Mouse (Mus musculus): ENCODE results near the gene Tsc22d3.
A peak's percentile ranks its signal among the peaks of the same experiment; 100 is the strongest.
"Not testable (repeated sequence)": the region's sequence is repeated elsewhere in the genome, so short reads cannot be mapped to it uniquely, and the experiment has no call there.

Tsc22d3 gene

DNA sequence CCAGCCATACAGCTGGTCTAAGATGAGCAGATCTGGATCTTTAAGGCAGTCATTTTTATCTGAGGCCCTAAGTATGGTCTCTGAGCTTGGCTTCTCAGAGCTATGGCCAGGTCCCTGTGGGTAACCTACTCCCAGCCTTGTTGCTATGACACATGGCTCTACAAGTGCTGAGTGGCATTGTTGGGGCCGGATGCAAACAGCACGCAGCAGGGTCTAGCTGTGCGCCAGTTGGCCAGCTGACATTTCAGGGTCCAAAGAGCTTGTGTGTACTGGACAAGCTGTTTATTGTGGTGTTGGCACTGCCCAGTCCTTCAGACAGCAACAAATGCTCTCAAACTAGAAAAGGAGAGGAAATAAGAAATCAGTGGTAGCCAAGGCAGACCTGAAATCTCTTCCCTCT is 35.2 kb downstream of the Tsc22d3 start:
- no peak for DNase-seq

DNA sequence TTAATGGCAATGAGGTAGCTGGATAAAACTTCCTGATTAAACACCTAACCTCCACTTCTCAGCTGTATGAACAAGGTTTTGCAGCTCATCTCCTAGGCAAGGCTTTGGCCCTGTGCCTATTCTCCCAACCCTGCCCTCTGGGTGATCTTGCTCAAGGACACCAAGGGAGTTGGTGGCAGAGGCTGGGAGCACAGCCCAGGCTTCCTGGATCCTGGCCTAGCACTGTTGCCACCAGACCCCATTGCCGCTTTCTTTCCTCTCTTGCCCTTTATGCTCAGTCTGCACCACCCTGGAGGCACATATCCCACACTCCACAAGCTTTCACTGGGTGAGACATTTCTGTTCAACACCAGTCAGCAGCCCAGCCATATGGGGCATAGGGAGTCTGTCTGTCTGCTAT is 35.7 kb downstream of the Tsc22d3 start:
- no peak for DNase-seq

DNA sequence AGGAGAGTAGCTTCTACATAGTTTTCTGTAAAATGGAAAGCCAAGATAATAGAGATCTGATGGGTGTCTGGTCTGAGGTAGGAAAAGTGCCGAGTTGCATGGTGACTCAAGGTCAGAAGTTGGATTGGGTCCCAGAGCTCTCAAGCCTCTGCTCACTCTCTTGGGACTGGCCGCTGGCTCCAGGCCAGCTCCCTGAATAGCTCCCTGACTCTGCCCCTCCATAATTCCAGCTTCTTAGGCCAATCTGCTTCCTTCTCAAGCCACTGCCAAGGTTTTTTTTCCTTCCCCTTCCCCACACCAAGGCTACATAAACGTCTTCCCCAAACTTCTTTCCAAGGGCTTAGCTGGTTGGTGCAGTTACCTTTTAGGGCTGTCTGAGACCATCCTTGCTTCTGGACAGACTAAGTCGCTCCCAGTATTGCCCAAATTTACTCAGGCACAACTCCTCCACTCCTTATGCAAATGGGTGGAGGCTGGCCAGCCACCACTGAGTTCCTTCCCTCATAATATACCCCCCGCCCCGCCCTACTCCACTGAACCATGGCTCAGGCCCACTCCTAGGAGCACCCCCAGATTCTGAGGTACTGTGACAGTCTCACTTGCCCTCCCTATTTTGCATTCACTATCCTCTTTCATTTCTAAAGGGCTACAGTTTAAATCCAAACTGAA is 42.1 kb downstream of the Tsc22d3 start:
- DNase-seq: no peak

DNA sequence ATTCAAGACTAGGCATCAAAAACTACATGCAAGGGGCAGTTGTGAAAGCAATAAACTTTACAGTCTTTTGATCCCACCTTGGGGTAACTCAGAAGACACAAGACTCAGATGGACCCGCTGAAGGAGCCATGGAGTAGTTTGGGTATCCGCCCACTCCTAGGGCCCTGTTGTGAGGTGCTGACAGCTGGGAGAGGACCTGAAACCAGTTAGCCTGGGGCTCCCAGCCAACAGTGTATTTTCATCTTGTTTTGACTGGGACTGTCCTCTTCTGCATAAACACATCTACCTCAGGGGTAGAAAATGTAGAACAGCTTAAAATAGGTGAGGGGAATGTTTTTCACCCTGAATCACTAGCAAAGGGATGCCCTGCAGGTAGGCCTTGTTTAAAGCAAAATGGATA is 44.5 kb downstream of the Tsc22d3 start:
- no peak for DNase-seq

DNA sequence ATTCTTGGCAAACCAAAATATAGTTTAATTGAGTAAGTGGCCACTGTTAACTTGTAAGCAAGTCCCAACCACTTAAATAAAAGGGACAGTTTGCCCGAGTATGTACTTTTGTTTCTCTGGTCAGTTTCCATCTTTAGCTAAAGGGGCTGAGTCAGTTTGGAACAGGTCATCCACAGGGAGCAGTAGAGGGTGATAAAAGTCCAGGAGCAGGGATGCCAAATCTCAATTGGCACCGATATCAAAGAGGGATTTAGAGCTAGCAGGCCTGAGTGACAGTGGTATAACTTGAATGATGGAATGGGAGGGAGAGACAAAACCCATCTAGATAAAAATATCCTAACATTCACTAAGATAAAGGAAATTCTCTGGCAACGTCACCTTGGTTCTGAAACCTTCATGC is 45.0 kb downstream of the Tsc22d3 start:
- DNase-seq: no peak

DNA sequence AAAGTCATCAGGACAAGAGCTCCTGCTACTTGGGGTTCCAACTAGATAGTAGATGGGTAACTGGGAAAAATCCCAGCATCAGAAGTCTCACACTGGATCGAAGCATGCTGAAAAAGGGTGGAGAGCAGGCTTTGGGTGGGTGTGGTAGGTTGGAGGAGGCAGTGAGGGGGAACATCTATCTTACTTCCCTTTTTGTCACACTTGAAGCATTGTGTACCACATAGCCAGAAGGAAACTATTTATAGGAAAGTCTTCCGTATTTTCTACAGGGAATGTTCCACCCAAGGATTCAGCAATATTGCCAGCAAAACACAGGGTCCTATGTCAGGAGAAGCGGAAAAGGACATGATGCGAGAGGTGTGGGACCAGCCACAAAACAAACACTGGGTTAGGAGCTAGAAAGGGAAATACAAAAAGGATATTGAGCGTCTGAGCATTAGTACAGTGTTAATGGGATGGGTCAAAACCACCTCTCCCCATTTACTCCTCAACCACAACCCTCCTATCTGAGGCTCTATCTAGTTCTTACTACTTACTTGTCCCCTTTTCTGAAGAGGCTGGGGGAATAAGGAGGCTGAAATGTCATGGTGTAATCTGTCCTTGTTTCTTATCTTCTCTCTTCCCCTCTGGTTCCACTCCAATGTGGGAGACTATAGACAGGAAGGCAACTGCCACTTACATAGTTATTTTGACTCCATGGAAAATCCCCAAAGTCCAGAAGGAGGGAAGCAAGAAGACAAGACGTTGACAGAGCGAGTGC is 52.6 kb downstream of the Tsc22d3 start:
- DNase-seq: no peak

DNA sequence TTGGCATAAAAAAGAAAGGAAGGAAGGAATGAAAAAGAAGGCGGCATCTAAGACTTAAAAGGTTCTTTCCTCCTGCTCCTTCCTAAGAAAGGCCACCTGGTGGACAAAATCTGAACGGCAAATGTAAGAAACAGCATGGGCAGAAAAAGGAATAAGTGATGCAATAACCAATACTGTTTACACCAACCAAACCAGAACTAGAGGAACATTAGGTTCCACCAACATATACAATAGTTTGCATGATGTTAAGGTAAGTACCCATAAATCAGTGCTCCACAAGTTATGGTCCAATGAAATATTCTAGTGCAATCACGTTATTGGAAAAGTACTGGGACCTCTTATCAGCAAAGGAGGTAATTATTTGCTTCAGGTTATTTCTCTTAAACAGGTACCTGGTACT is 55.7 kb downstream of the Tsc22d3 start:
- DNase-seq: peak; percentile 74

DNA sequence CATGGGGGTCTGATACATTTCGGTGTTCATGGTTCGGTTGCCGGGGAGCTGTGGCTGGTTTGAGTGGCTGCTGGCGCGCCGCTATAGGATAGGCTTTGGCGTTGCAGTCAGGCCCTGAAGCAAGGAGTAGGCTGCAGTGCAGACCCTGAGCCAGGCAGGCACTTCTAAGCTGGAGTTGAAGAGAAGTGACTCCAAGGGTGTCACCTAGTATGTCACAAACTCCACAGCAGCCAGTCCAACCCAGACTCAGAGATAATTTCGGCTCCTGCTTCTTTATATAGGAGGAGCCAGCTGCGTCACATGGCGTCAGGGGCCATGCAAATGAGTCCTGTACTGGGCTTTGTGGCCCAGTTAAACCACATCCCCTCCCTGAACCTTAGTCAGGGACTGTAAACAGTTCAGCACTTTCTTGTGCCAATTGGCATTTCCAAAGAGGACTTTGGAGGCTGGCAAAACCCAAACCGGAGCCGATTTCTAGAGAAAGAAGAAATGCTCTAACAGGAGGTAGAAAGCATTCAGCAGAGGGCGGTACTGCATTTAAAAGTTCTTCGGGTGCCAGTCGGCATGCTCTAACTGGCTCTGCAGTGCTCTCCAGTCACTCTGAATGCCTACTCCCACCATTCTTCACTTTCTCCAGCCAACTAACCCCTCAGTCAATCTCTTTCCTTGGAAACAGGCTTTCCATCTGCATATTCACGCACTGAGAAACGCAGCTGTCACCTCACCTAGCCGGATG is 57.4 kb downstream of the Tsc22d3 start:
- peak; percentile 84 for DNase-seq

DNA sequence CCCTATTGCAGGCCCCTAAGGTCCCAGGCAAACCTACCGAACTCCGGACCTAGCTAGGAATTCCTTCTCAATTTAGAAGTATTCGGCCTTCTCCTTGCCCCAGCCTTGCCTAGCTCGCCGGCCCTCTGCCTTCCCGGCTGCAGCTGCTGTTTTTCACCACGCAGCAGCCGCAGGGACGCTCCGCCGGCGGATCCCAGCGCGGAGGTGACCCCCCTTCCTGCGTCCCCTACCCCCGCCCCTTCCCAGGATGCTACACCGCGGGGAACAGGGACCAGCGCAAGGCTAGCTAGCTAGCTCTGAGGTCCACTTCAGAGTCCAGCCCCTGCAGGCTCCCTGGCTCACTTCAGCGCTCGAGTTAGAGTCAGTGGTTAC is 58.0 kb downstream of the Tsc22d3 start:
- peak; percentile 58 for DNase-seq

DNA sequence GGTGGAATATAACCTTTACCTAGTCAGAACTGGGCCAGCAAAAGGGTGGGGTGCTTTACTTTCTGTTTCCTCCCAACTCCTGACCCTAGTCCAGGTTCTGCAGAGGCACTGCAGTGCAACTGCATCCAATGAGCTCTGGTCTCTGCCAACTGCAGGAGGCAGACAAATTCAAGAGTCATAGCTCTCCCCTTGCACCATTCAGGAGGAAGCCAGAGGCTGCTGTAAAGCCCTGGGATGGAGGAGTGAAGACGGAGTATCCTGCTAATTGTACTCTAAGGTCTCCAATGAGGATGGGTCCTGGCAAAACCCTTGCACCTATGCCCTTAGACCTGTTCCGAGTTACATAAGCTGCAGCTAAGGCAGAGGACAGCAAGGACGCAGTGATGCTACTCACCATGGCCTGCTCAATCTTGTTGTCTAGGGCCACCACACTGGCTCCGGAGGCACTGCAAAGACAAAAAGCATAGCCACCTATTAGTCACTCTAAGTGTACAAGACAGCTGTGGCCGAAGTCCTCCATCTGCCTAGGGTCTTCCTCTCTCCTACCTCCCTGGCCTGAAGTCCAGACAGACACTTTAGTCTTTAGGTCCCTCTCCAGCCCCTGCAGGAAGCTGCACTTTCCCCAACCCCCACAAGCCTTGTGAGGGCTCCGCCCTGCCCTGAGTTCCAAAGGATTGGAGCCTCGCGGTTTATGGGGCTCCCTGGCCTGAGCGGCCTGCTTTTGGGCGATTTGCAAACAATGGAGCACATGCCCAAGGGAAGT is 58.6 kb downstream of the Tsc22d3 start:
- DNase-seq: peak; percentile 56

DNA sequence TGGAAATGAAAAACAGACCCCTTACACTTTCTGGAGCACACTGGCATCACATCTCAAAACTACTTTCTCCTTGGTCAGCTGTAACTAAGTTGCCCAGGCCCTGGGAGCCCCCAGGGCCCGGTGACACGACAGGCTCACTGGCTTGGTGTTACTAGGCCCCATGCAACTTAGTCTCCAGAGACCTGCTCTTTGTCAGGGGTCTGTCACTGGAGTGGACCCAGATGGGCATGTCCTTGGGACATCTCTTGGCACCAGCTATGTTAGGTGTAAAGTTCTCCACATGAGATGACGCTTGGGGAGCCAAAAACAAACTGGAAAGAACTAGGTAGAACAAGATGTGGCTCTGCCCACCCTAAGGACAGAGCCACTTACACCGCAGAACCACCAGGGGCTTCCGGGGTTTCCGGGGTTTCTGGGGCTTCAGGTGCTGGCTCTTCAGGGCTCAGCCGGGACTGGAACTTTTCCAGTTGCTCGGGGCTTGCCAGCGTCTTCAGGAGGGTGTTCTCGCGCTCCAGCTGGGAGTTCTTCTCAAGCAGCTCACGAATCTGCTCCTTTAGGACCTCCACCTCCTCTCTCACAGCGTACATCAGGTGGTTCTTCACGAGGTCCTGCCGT is 59.9 kb downstream of the Tsc22d3 start:
- DNase-seq: peak; percentile 71

DNA sequence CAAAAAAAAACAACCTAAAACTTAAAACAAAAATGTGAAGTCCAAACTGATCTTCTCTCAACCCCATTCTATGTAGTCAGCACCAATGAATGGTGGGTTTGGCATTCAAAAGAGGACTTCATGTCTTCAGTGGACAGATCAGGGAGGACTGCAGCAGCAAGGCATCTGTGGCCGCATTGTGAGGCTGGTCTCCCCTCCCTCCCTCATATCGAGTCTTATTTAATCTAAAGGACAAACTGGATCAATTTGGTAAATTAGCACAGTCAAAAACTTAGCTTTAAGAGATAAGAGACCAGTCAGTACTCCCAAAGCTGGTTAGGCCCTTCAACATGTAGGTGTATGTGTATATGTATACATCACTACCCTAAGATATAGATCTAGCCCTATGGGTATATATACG is 60.6 kb downstream of the Tsc22d3 start:
- not testable (repeated sequence) for DNase-seq

DNA sequence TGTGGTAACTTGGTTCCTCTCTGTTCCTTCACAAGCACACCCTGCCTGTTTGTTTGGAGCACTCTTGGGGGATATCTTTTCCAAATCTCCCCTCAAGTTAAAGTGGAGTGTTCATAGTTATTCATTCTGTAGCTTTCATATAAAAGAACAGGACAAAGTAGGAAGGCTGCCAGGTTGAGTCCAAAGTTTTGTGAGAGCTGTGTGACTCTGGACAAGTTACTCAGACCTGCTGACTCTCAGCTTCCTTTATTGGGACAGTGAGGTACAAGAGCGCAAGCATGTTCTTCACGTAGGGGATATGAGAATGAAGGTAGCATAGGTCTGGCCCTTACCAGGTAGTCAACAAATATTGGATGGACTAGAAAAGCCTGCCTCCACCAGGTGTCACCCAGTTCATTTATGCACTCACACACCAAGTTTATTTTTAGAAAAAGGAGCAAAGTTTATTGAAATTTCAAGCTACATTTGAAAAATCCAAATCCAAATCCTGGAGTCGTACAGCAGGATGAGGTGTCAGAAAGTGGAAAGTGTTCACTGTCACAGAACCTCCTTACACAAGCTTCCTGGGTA is 61.3 kb downstream of the Tsc22d3 start:
- DNase-seq: no peak

DNA sequence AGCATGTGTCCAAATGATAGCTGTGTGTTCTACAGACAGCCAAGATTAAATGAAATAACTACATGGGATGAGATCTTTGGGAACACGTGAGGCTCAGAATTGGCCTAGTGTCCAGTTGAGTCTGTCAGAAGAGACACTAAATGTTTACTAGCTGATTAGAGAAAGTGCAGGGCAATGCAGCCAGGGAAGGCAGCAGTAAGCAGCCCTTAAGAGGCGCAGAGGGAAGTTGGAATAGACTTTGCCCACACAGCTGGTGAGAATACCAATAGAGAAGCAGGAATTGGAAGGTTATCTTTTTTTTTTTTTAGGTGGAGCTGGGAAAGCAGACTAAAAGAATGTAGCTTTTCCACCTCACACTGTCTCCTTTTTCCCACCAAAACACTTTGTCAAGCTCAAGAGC is 61.8 kb downstream of the Tsc22d3 start:
- DNase-seq: no peak

DNA sequence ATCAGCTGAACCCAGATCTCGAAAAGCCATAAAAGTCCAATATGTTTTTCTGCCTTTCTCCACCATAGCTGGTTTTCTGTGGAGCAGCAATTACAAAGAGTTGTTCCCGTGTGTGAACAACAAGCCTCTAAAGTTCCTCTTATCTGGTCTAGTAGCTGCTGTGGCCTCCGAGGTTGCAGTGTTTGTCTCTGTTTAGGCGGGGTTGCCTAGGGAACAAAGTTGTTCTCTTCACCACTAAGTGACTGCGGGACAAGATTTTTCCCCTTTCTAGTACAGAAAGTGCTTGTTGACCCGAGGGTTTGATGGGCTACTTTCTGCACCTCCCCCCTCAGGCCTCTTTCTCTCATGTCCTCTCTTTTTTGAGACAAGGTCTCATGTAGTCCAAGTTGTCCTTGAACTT is 62.8 kb downstream of the Tsc22d3 start:
- DNase-seq: peak; percentile 37

DNA sequence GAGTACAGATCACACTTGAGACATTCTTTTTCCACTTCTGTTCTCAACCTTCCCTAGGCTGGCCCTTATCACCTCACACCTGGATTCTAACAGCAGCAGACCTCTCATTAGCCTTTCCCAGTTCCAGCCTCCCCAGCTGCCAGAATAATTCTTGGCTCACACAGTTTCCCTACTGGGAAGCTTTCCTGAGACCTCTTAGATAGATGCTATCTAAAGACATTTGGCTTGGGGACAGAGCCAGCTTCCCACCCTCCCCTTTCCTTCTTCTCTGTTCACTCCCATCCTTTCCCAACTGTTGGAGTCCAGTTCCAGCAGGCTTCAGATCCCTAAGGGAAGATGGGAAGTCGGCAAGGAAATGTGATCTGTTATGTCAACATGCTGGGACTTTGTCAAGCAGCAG is 65.0 kb downstream of the Tsc22d3 start:
- no peak for DNase-seq

DNA sequence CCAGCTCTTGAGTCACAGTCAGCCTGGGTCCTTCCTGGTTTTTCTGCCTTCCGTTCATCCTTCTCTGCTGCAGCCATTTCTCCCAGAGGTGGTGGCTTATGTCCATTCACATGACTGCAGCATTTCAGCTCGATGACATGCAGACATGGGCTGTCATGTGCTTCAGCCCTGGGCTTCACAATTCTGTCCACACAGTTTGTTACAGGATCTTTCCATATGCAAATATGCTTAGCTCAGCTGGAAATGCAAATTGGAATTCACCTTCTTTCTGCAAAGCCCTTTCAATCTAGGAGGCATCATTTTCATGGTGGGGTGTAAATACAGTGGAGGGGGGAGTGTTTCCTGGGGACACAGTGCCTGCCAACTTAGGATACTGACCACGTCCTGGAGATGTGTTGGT is 66.2 kb downstream of the Tsc22d3 start:
- DNase-seq: no peak

DNA sequence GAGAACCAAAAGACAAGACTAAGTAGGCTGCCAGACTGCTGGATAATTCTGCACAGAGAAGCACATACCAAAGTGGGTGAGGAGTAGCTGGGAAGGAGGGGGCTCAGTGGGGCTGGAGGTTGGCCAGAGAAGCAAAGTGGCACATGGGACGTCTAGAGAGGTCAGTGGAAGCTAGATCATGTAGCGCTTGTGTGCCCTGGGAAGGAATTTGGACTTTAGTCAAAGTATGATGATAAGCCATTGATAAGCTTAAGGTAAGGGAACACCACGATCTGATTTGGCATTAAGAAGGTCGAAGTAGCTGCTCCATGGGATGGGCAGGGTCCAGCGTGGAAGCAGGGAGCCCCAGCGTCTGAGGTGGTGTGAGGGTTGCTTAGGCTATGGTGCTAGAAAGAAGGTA is 68.1 kb downstream of the Tsc22d3 start:
- no peak for DNase-seq

DNA sequence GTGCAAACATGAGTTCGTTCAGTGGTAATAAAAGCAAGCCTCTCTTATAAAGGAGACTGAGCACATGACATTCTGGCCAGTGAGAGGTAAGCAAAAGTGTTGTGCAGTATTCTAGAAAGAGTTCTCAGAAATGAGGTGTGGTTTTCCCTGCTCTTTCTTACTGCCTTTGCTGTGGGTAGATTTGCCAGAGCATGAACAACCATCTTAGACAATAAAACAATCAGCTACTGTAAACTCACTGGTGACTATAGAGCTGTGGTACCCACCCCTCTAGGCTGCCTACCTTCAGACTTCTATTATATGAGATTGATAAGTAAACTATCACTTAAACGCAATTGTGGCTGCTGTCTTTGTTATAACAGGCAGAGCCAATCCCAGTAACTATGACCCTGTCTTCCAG is 69.1 kb downstream of the Tsc22d3 start:
- no peak for DNase-seq

DNA sequence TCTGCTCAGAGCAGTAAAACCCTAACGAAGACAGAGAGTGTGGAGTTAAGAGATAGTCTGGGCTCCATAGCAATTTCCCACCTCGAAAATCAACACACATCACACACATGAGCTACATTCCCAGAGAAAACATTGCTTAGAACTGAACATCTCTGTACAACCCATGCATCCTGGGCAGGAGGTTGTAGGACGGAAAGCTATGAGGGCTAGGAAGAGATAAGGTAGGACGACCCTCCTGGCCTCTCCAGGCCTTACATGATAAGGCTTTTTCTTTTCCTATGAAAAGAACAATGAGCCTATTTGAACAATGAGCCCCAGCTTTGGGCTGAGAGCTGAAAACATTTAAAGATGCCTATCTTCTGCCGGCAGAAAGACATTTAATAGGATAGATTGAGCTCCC is 69.8 kb downstream of the Tsc22d3 start:
- DNase-seq: no peak

DNA sequence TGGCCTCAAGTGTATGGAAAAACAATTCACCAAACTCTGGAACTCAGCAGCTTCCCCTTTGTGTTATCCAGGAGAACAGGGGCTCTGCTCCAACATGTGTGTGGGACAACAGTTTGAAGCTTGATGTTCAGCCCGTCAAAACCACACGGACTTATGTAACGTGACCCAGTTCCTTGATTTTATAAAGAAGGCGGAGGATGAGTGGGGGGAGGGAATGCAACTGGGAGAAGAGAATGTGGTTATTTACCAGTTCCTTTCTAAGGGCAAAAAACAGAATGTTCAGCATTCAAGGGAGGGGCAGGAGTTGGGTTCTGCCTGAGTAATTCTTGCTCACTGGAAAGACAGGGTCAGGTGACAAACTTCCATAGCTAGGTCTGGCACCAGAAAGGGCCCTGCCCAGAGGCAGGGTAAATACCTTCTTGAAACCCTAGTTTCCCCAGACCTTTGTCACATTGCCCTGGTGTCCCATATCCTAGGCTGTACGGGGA is 71.3 kb downstream of the Tsc22d3 start:
- no peak for DNase-seq

DNA sequence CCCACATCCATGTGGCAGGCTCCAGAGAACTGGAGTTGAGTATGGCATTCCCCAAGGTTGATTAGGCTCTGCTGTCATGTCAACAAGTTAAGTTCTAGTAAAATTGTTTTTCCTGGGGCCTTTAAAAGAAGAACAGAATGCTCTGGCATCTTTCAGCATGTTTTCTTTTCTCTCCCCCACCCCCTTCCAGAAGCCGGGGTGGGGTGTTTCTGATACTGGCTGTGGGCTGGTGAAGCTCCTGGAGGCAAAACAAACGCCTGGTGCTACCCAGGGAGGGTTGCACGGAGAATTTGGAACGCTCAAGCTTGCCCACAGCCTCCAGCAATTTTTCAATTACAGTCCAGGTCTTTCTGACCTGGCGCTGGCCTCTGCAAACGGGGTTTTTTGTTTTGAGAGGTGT is 73.2 kb downstream of the Tsc22d3 start:
- no peak for DNase-seq

DNA sequence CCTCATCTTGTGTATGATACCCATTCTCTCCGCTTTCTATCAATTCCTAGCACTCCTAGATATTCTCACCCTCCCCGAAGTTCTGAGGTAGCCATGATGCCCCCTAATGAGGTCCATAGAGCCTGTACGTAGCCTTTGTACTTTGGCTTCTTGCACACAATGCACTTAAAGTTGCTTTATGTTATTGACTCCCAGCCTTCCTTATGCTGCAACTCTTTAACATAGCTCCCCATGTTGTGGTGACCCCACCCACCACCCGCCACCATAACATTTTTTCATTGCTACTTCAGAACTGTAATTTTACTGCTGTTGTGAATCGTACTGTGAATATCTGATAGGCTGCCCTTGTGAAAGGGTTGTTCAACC is 74.2 kb downstream of the Tsc22d3 start:
- no peak for DNase-seq
